ENCODE assay signal across 9 mouse cellular contexts in genomic region chr17:84161231-84161854, GRCm38 (mm10). TPM values are rescaled to one million over a fixed set of nuclear protein-coding genes. Genes with fewer than 3 reads are reported as not detected.
DNase-seq lines count a peak whose midpoint lies in the region; ATAC-seq and TF ChIP-seq lines count a peak whose summit lies in the region.
"Had no signal": no experiment of that assay in that cellular context is flagged by ENCODE, and none has a peak within 500 bp of the region (broad histone marks: within the 10 kb centered on the region; RNA-seq: fewer than 3 reads in every experiment).

No protein-coding gene starts in this region.

- no peaks in the 10 kb centered on the region for H3K36me3 ChIP-seq in lung, postnatal 0 days (ENCODE audit: insufficient read depth, low read length)
- no peaks in the 10 kb centered on the region for H3K36me3 ChIP-seq in heart, embryonic 12.5 days
- H3K36me3 ChIP-seq in liver, embryonic 12.5 days, result no peaks in the 10 kb centered on the region
- H3K36me3 ChIP-seq: midbrain, embryonic 12.5 days had no signal

- H3K9ac ChIP-seq in lung, postnatal 0 days (replicated peaks; ENCODE audit: low read depth), result no peak overlapping the region
- no peak overlapping the region for H3K9ac ChIP-seq in heart, embryonic 12.5 days
- peak overlapping the region; percentile 47 for H3K9ac ChIP-seq in liver, embryonic 12.5 days
- H3K9ac ChIP-seq: midbrain, embryonic 12.5 days had no signal

- H3K4me3 ChIP-seq in lung, postnatal 0 days (ENCODE audit: low read depth, low read length), result no peak overlapping the region
- no peak overlapping the region for H3K4me3 ChIP-seq in heart, embryonic 12.5 days
- H3K4me3 ChIP-seq in liver, embryonic 12.5 days, result no peak overlapping the region
- H3K4me3 ChIP-seq: midbrain, embryonic 12.5 days had no signal

- TF ChIP-seq CTCF in lung, postnatal 0 days (IDR thresholded peaks at IDR 0.05), result no peak

- H3K27me3 ChIP-seq in lung, postnatal 0 days (replicated peaks; ENCODE audit: insufficient read depth, low read length), result no peaks in the 10 kb centered on the region
- 0 out of 2 replicates have a peak, but pooled peaks cover 3% of the 10 kb centered on the region for H3K27me3 ChIP-seq in heart, embryonic 12.5 days (replicated peaks)
- H3K27me3 ChIP-seq in liver, embryonic 12.5 days (replicated peaks), result no peaks in the 10 kb centered on the region

- 21% methylated on average over 6 of the region's 6 CpGs for WGBS in lung, postnatal 0 days
- 29% methylated on average over 6 of the region's 6 CpGs for WGBS in heart, embryonic 12.5 days
- WGBS in liver, embryonic 12.5 days (ENCODE audit: insufficient replicate concordance), result 18% methylated on average over 6 of the region's 6 CpGs

- no peak overlapping the region for H3K4me2 ChIP-seq in lung, postnatal 0 days (replicated peaks; ENCODE audit: low read depth, low read length)
- H3K4me2 ChIP-seq in heart, embryonic 12.5 days, result no peak overlapping the region
- H3K4me2 ChIP-seq in liver, embryonic 12.5 days, result peak overlapping the region; percentile 32
- H3K4me2 ChIP-seq: midbrain, embryonic 12.5 days had no signal

- no peak overlapping the region for H3K27ac ChIP-seq in lung, postnatal 0 days (ENCODE audit: low read length)
- no peak overlapping the region for H3K27ac ChIP-seq in heart, embryonic 12.5 days (ENCODE audit: poor library complexity, severe bottlenecking)
- H3K27ac ChIP-seq in liver, embryonic 12.5 days, result peak overlapping the region; percentile 71
- H3K27ac ChIP-seq: midbrain, embryonic 12.5 days had no signal

- no peaks in the 10 kb centered on the region for H3K9me3 ChIP-seq in lung, postnatal 0 days (ENCODE audit: low read length)
- H3K9me3 ChIP-seq in heart, embryonic 12.5 days (replicated peaks), result no peaks in the 10 kb centered on the region
- H3K9me3 ChIP-seq in liver, embryonic 12.5 days (replicated peaks), result no peaks in the 10 kb centered on the region
- H3K9me3 ChIP-seq: midbrain, embryonic 12.5 days had no signal

- no peak for TF ChIP-seq EP300 in lung, postnatal 0 days (IDR thresholded peaks at IDR 0.05)

- H3K4me1 ChIP-seq in lung, postnatal 0 days (ENCODE audit: insufficient read depth, low read depth, low read length), result peaks cover 16% of the 10 kb centered on the region
- peaks cover 34% of the 10 kb centered on the region for H3K4me1 ChIP-seq in heart, embryonic 12.5 days (replicated peaks)
- H3K4me1 ChIP-seq in liver, embryonic 12.5 days, result peaks cover 68% of the 10 kb centered on the region
- H3K4me1 ChIP-seq: midbrain, embryonic 12.5 days had no signal

- ATAC-seq in lung, postnatal 0 days, result peak; percentile 5; the same call in 1 of the 2 replicates
- ATAC-seq in heart, embryonic 12.5 days (ENCODE audit: insufficient number of reproducible peaks, low FRiP score), result peak; percentile 18
- ATAC-seq in liver, embryonic 12.5 days, result peak; percentile 39

- DNase-seq in adrenal gland, adult 2 months, result peak; percentile 7
- DNase-seq in adrenal gland, postnatal 36 days, result no peak
- no peak for DNase-seq in lung, postnatal 0 days (ENCODE audit: low spot score)
- DNase-seq in lung, postnatal 14 days, result no peak
- DNase-seq in thymus, adult 18-20 months, result peak; percentile 44 to 69
- DNase-seq in MN1 (ENCODE audit: low spot score), result no peak

RNA-seq across cellular contexts. Expression of gene Zfp36l2, which starts 26.4 kb away (rescaled TPM):
- total RNA-seq in adrenal gland, adult 2 months (2021), result 10 to 100 TPM; 53.6 to 87.6 TPM
- 159 and 170 TPM in 2 replicates for polyA plus RNA-seq in adrenal gland, adult 2 months (2012; rRNA removed)
- 10 to 100 TPM; 71.6 to 77.9 TPM for total RNA-seq in adrenal gland, postnatal 36 days (2021)
- polyA plus RNA-seq in lung, postnatal 0 days (2015; fragmentation: Nextera tagmentation; extraction: Ambion mirVana), result 15.6 and 17.5 TPM in 2 replicates
- polyA plus RNA-seq in heart, embryonic 12.5 days (2016; fragmentation: Nextera tagmentation; extraction: Ambion mirVana), result 10.3 and 10.5 TPM in 2 replicates
- 19.5 and 20.0 TPM in 2 replicates for polyA plus RNA-seq in liver, embryonic 12.5 days (2016; fragmentation: Nextera tagmentation; extraction: Ambion mirVana)

Comparison
In these comparisons a context has a peak if more than half of its experiments do, and no peak if none do; other contexts are left out.
1. DNase-seq: peak in adrenal gland, adult 2 months (single experiment) and thymus, adult 18-20 months (2 of 2); none in adrenal gland, postnatal 36 days (0 of 2), lung, postnatal 0 days (single experiment), lung, postnatal 14 days (single experiment) and MN1 (single experiment).
2. Peak in every context shown above with its lines, with median percentiles within 50 percentile points of each other: ATAC-seq.